ENCODE assay signal across 34 mouse cellular contexts in genomic region chr2:164619050-164619449, GRCm38 (mm10). TPM values are rescaled to one million over a fixed set of nuclear protein-coding genes. Genes with fewer than 3 reads are reported as not detected.
DNase-seq lines count a peak whose midpoint lies in the region; ATAC-seq and TF ChIP-seq lines count a peak whose summit lies in the region.
"Had no signal": no experiment of that assay in that cellular context is flagged by ENCODE, and none has a peak within 500 bp of the region (broad histone marks: within the 10 kb centered on the region; RNA-seq: fewer than 3 reads in every experiment).

No protein-coding gene starts in this region.

- peak; percentile 55 for DNase-seq in heart, adult 11 months
- no peak for DNase-seq in heart, adult 8-10 months (ENCODE audit: low spot score)
- DNase-seq in lung, postnatal 0 days (ENCODE audit: low spot score), result peak; percentile 15
- no peak for DNase-seq in lung, postnatal 14 days
- DNase-seq in lung, postnatal 25 days (ENCODE audit: low spot score), result peak; percentile 28
- DNase-seq in lung, postnatal 36 days, result peak; percentile 35
- DNase-seq: adrenal gland, postnatal 25 days; cerebellum, adult 11-12 months; cerebellum, adult 8-10 months; cerebellum, postnatal 10 days; cerebellum, postnatal 36 days; embryo, embryonic 11 days; gastrocnemius, postnatal 14 days; heart, adult 18-20 months; heart, postnatal 10 days; heart, postnatal 36 days had no signal

- H3K36me3 ChIP-seq in lung, postnatal 0 days (ENCODE audit: insufficient read depth, low read length), result no peaks in the 10 kb centered on the region
- H3K36me3 ChIP-seq: forebrain, embryonic 10.5 days; heart, embryonic 12.5 days; heart, embryonic 15.5 days; hindbrain, embryonic 10.5 days; hindbrain, embryonic 13.5 days; intestine, embryonic 15.5 days had no signal

- TF ChIP-seq EP300 in lung, postnatal 0 days (IDR thresholded peaks at IDR 0.05), result no peak

- H3K4me1 ChIP-seq in lung, postnatal 0 days (ENCODE audit: insufficient read depth, low read depth, low read length), result no peaks in the 10 kb centered on the region
- H3K4me1 ChIP-seq: forebrain, embryonic 10.5 days; forebrain, embryonic 13.5 days; heart, embryonic 12.5 days; heart, embryonic 15.5 days; hindbrain, embryonic 10.5 days; hindbrain, embryonic 13.5 days; intestine, embryonic 15.5 days had no signal

- H3K27me3 ChIP-seq in lung, postnatal 0 days (replicated peaks; ENCODE audit: insufficient read depth, low read length), result no peaks in the 10 kb centered on the region
- H3K27me3 ChIP-seq: forebrain, embryonic 13.5 days; heart, embryonic 12.5 days; heart, embryonic 15.5 days; hindbrain, embryonic 13.5 days; intestine, embryonic 15.5 days had no signal

- ATAC-seq in lung, postnatal 0 days, result peak; percentile 62
- ATAC-seq: CD4-positive, CD25-positive, alpha-beta regulatory T cell, adult 4 months; forebrain, embryonic 13.5 days; forebrain, embryonic 16.5 days; hindbrain, embryonic 16.5 days; intestine, embryonic 15.5 days had no signal

- WGBS in lung, postnatal 0 days, result 46% methylated on average over 5 of the region's 5 CpGs

- H3K27ac ChIP-seq in lung, postnatal 0 days (ENCODE audit: low read length), result no peak overlapping the region
- H3K27ac ChIP-seq: forebrain, embryonic 10.5 days; forebrain, embryonic 13.5 days; heart, embryonic 15.5 days; hindbrain, embryonic 10.5 days; hindbrain, embryonic 13.5 days; intestine, embryonic 15.5 days had no signal

- H3K9me3 ChIP-seq in lung, postnatal 0 days (ENCODE audit: low read length), result no peaks in the 10 kb centered on the region
- H3K9me3 ChIP-seq: forebrain, embryonic 10.5 days; forebrain, embryonic 13.5 days; heart, embryonic 12.5 days; heart, embryonic 15.5 days; hindbrain, embryonic 10.5 days; hindbrain, embryonic 13.5 days; intestine, embryonic 15.5 days had no signal

- no peak overlapping the region for H3K4me3 ChIP-seq in lung, postnatal 0 days (ENCODE audit: low read depth, low read length)
- H3K4me3 ChIP-seq: forebrain, embryonic 10.5 days; forebrain, embryonic 13.5 days; heart, embryonic 12.5 days; heart, embryonic 15.5 days; hindbrain, embryonic 10.5 days; hindbrain, embryonic 13.5 days; intestine, embryonic 15.5 days had no signal

- no peak overlapping the region for H3K4me2 ChIP-seq in lung, postnatal 0 days (replicated peaks; ENCODE audit: low read depth, low read length)
- H3K4me2 ChIP-seq: forebrain, embryonic 13.5 days; heart, embryonic 12.5 days; heart, embryonic 15.5 days; hindbrain, embryonic 13.5 days; intestine, embryonic 15.5 days had no signal

- no peak overlapping the region for H3K9ac ChIP-seq in lung, postnatal 0 days (replicated peaks; ENCODE audit: low read depth)
- H3K9ac ChIP-seq: forebrain, embryonic 13.5 days; heart, embryonic 12.5 days; heart, embryonic 15.5 days; hindbrain, embryonic 13.5 days; intestine, embryonic 15.5 days had no signal

- no peak for TF ChIP-seq CTCF in lung, postnatal 0 days (IDR thresholded peaks at IDR 0.05)

RNA-seq across cellular contexts. Expression of gene Wfdc8, which starts 5.6 kb away (rescaled TPM):
- total RNA-seq in heart, adult 8-10 months (2022), result not detected
- polyA plus RNA-seq in lung, postnatal 0 days (2015; fragmentation: Nextera tagmentation; extraction: Ambion mirVana), result 0.36 and 0.43 TPM in 2 replicates
- total RNA-seq: adrenal gland, postnatal 25 days; gastrocnemius, adult 18-20 months; gastrocnemius, postnatal 14 days; gastrocnemius, postnatal 4 days; heart, adult 18-20 months; heart, postnatal 10 days; heart, postnatal 36 days; MEL had no signal
- polyA plus RNA-seq: brain, embryonic 14.5 days; C2C12; CD4-positive, CD25-positive, alpha-beta regulatory T cell, adult 4 months; cortical plate, adult 2 months; embryonic facial prominence, embryonic 11.5 days; forebrain, embryonic 10.5 days; forebrain, embryonic 13.5 days; forebrain, embryonic 16.5 days; heart, embryonic 12.5 days; heart, embryonic 15.5 days; hindbrain, embryonic 10.5 days; hindbrain, embryonic 13.5 days; hindbrain, embryonic 16.5 days; intestine, embryonic 15.5 days had no signal

RNA-seq across cellular contexts. Expression of gene Wfdc6b, which starts 5.7 kb away (rescaled TPM):
- not detected for total RNA-seq in heart, adult 8-10 months (2022)
- polyA plus RNA-seq in lung, postnatal 0 days (2015; fragmentation: Nextera tagmentation; extraction: Ambion mirVana), result 0.90 and 1.3 TPM in 2 replicates
- total RNA-seq: adrenal gland, postnatal 25 days; gastrocnemius, adult 18-20 months; gastrocnemius, postnatal 14 days; gastrocnemius, postnatal 4 days; heart, adult 18-20 months; heart, postnatal 10 days; heart, postnatal 36 days; MEL had no signal
- polyA plus RNA-seq: brain, embryonic 14.5 days; C2C12; CD4-positive, CD25-positive, alpha-beta regulatory T cell, adult 4 months; cortical plate, adult 2 months; embryonic facial prominence, embryonic 11.5 days; embryonic facial prominence, embryonic 14.5 days; forebrain, embryonic 10.5 days; forebrain, embryonic 13.5 days; forebrain, embryonic 16.5 days; heart, embryonic 12.5 days; heart, embryonic 15.5 days; hindbrain, embryonic 10.5 days; hindbrain, embryonic 13.5 days; hindbrain, embryonic 16.5 days; intestine, embryonic 15.5 days had no signal

RNA-seq across cellular contexts. Expression of gene Wfdc16, which starts 19.5 kb away (rescaled TPM):
- total RNA-seq in heart, adult 8-10 months (2022), result not detected
- polyA plus RNA-seq in lung, postnatal 0 days (2015; fragmentation: Nextera tagmentation; extraction: Ambion mirVana), result not detected in 2 replicates
- total RNA-seq: adrenal gland, postnatal 25 days; gastrocnemius, adult 18-20 months; gastrocnemius, postnatal 14 days; gastrocnemius, postnatal 4 days; heart, adult 18-20 months; heart, postnatal 10 days; heart, postnatal 36 days; MEL had no signal
- polyA plus RNA-seq: brain, embryonic 14.5 days; C2C12; CD4-positive, CD25-positive, alpha-beta regulatory T cell, adult 4 months; cortical plate, adult 2 months; embryonic facial prominence, embryonic 11.5 days; embryonic facial prominence, embryonic 14.5 days; forebrain, embryonic 10.5 days; forebrain, embryonic 13.5 days; forebrain, embryonic 16.5 days; heart, embryonic 12.5 days; heart, embryonic 15.5 days; hindbrain, embryonic 10.5 days; hindbrain, embryonic 13.5 days; hindbrain, embryonic 16.5 days; intestine, embryonic 15.5 days had no signal

RNA-seq across cellular contexts. Expression of gene Eppin, which starts 25.7 kb away (rescaled TPM):
- not detected for total RNA-seq in heart, adult 8-10 months (2022)
- polyA plus RNA-seq in lung, postnatal 0 days (2015; fragmentation: Nextera tagmentation; extraction: Ambion mirVana), result not detected in 2 replicates
- total RNA-seq: adrenal gland, postnatal 25 days; gastrocnemius, adult 18-20 months; gastrocnemius, postnatal 14 days; gastrocnemius, postnatal 4 days; heart, adult 18-20 months; heart, postnatal 10 days; heart, postnatal 36 days; MEL had no signal
- polyA plus RNA-seq: brain, embryonic 14.5 days; C2C12; CD4-positive, CD25-positive, alpha-beta regulatory T cell, adult 4 months; cortical plate, adult 2 months; embryonic facial prominence, embryonic 11.5 days; embryonic facial prominence, embryonic 14.5 days; forebrain, embryonic 10.5 days; forebrain, embryonic 13.5 days; forebrain, embryonic 16.5 days; heart, embryonic 12.5 days; heart, embryonic 15.5 days; hindbrain, embryonic 10.5 days; hindbrain, embryonic 13.5 days; hindbrain, embryonic 16.5 days; intestine, embryonic 15.5 days had no signal

RNA-seq across cellular contexts. Expression of gene Wfdc6a, which starts 33.8 kb away (rescaled TPM):
- under 1 TPM in 1 of 4 experiments, not detected in 3; 0.49 TPM for total RNA-seq in heart, adult 8-10 months (2022)
- polyA plus RNA-seq in lung, postnatal 0 days (2015; fragmentation: Nextera tagmentation; extraction: Ambion mirVana), result 0.93 and 1.0 TPM in 2 replicates
- total RNA-seq: gastrocnemius, adult 18-20 months; gastrocnemius, postnatal 14 days; gastrocnemius, postnatal 4 days; heart, adult 18-20 months; heart, postnatal 10 days; MEL had no signal
- polyA plus RNA-seq: brain, embryonic 14.5 days; C2C12; CD4-positive, CD25-positive, alpha-beta regulatory T cell, adult 4 months; cortical plate, adult 2 months; embryonic facial prominence, embryonic 11.5 days; forebrain, embryonic 10.5 days; forebrain, embryonic 13.5 days; forebrain, embryonic 16.5 days; hindbrain, embryonic 10.5 days; hindbrain, embryonic 13.5 days had no signal

Comparison
In these comparisons a context has a peak if more than half of its experiments do, and no peak if none do; other contexts are left out.
1. DNase-seq: peak in heart, adult 11 months (single experiment), lung, postnatal 0 days (single experiment), lung, postnatal 25 days (single experiment) and lung, postnatal 36 days (single experiment); none in heart, adult 8-10 months (single experiment) and lung, postnatal 14 days (single experiment).